ENCODE assay signal across 8 mouse cellular contexts in the genomic region with DNA sequence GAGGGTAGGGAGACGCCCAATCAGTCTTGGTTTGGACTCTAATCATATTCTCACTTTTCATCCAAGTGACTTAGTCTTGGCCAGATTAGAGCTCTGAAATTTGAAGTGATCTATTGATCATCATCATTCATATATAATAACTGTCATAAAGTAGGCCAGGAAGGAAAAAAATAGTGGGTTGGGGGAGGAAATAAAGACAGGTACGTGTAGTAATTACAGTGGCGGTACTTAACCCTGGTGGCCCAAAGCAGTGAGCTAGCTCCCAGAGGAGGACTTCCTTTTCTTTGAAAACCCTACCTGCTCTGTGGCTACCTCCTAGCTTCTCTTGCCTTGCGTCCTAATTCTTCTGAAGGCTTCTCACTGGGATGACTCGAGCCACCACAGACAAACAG. TPM values are rescaled to one million over a fixed set of nuclear protein-coding genes. Genes with fewer than 3 reads are reported as not detected.
DNase-seq lines count a peak whose midpoint lies in the region; ATAC-seq and TF ChIP-seq lines count a peak whose summit lies in the region.

No protein-coding gene starts in this region.

- H3K9ac ChIP-seq in liver, embryonic 11.5 days (ENCODE audit: low read depth, low read length), result peak overlapping the region; percentile 96

- intact Hi-C loops in gastrocnemius, adult 2 months (cut with DNase I), result loop anchor here (2.0 kb wide), 1 partner anchor 20 kb away; the partner anchor contains the start of gene Rpf1

- H3K4me2 ChIP-seq in liver, embryonic 11.5 days, result peak overlapping the region; percentile 89

- no peaks in the 10 kb centered on the region for H3K9me3 ChIP-seq in erythroblast, embryonic 14.5 days (ENCODE audit: control insufficient read depth, low read length)
- H3K9me3 ChIP-seq in liver, embryonic 11.5 days (ENCODE audit: control insufficient read depth, low read length), result no peaks in the 10 kb centered on the region

- no peak for TF ChIP-seq CTCF in gastrocnemius, adult 2 months (IDR thresholded peaks at IDR 0.05)

- WGBS in liver, embryonic 11.5 days, result 7% methylated on average over 5 of the region's 5 CpGs

- no peak for DNase-seq in gastrocnemius, adult 2 months
- DNase-seq in gastrocnemius, postnatal 10 days, result no peak
- peak; percentile 30 for DNase-seq in 3T3-L1 (ENCODE audit: low read depth, low spot score)
- DNase-seq in liver, embryonic 11.5 days (ENCODE audit: low spot score), result no peak
- DNase-seq in cerebellum, adult 11 months, result no peak
- no peak for DNase-seq in layer of hippocampus, adult 9-10 months (ENCODE audit: low spot score)
- no peak for DNase-seq in layer of hippocampus, postnatal 14 days (ENCODE audit: low spot score in 2 of 2)

- H3K4me3 ChIP-seq in gastrocnemius, adult 2 months, result peak overlapping the region; percentile 99
- peak overlapping the region; percentile 93 for H3K4me3 ChIP-seq in erythroblast, embryonic 14.5 days (replicated peaks)
- peak overlapping the region; percentile 94 for H3K4me3 ChIP-seq in liver, embryonic 11.5 days (ENCODE audit: low read depth, low read length)

- peaks cover 45% of the 10 kb centered on the region for H3K36me3 ChIP-seq in erythroblast, embryonic 14.5 days (ENCODE audit: control insufficient read depth)
- peaks cover 11% of the 10 kb centered on the region; the same call in 1 of the 2 replicates for H3K36me3 ChIP-seq in liver, embryonic 11.5 days (ENCODE audit: control insufficient read depth, insufficient read depth, low read length)

- H3K27ac ChIP-seq in gastrocnemius, adult 2 months, result peak overlapping the region; percentile 99
- H3K27ac ChIP-seq in liver, embryonic 11.5 days (ENCODE audit: low read depth, low read length), result peak overlapping the region; percentile 94

- H3K27me3 ChIP-seq in erythroblast, embryonic 14.5 days (ENCODE audit: control insufficient read depth), result no peaks in the 10 kb centered on the region
- no peaks in the 10 kb centered on the region for H3K27me3 ChIP-seq in liver, embryonic 11.5 days (replicated peaks; ENCODE audit: control insufficient read depth, insufficient read depth, low read length)

- H3K4me1 ChIP-seq in erythroblast, embryonic 14.5 days (ENCODE audit: control insufficient read depth), result peaks cover 37% of the 10 kb centered on the region
- H3K4me1 ChIP-seq in liver, embryonic 11.5 days (replicated peaks; ENCODE audit: control insufficient read depth, insufficient read depth, low read length), result peaks cover 17% of the 10 kb centered on the region

- ATAC-seq in liver, embryonic 11.5 days (replicated peaks; ENCODE audit: low FRiP score), result no peak

RNA-seq across cellular contexts. Expression of gene Gng5, which starts 1.2 kb away (rescaled TPM):
- 100 to 1,000 TPM; 409 to 580 TPM for total RNA-seq in gastrocnemius, adult 2 months (2021)
- 100 to 1,000 TPM; 278 TPM for total RNA-seq in gastrocnemius, postnatal 10 days (2021)
- polyA plus RNA-seq in erythroblast, embryonic 14.5 days (2012), result 20.4 and 22.7 TPM in 2 replicates
- polyA plus RNA-seq in liver, embryonic 11.5 days (2014; fragmentation: Nextera tagmentation; extraction: Ambion mirVana), result 936 and 987 TPM in 2 replicates
- 10 to 100 TPM; 49.4 to 60.7 TPM for total RNA-seq in layer of hippocampus, postnatal 14 days (2021)

RNA-seq across cellular contexts. Expression of gene Spata1, which starts 1.3 kb away (rescaled TPM):
- total RNA-seq in gastrocnemius, adult 2 months (2021), result 1 to 10 TPM; 4.4 to 5.4 TPM
- 1 to 10 TPM; 2.0 to 2.4 TPM for total RNA-seq in gastrocnemius, postnatal 10 days (2021)
- 0.03 TPM in 1 of 2 replicates, not detected in the other for polyA plus RNA-seq in erythroblast, embryonic 14.5 days (2012)
- polyA plus RNA-seq in liver, embryonic 11.5 days (2014; fragmentation: Nextera tagmentation; extraction: Ambion mirVana), result 3.6 and 4.6 TPM in 2 replicates
- total RNA-seq in layer of hippocampus, postnatal 14 days (2021), result 1 to 10 TPM; 2.1 to 3.0 TPM

RNA-seq across cellular contexts. Expression of gene Rpf1, which starts 20.4 kb away (rescaled TPM):
- 10 to 100 TPM; 12.3 to 12.8 TPM for total RNA-seq in gastrocnemius, adult 2 months (2021)
- 10 to 100 TPM; 15.2 to 17.8 TPM for total RNA-seq in gastrocnemius, postnatal 10 days (2021)
- 2.1 and 2.5 TPM in 2 replicates for polyA plus RNA-seq in erythroblast, embryonic 14.5 days (2012)
- 74.7 and 77.6 TPM in 2 replicates for polyA plus RNA-seq in liver, embryonic 11.5 days (2014; fragmentation: Nextera tagmentation; extraction: Ambion mirVana)
- total RNA-seq in layer of hippocampus, postnatal 14 days (2021), result 10 to 100 TPM; 14.3 to 15.0 TPM

RNA-seq across cellular contexts. Expression of gene Ctbs, which starts 51.2 kb away (rescaled TPM):
- total RNA-seq in gastrocnemius, adult 2 months (2021), result 1 to 10 TPM; 4.1 to 4.5 TPM
- 1 to 10 TPM; 6.5 to 7.4 TPM for total RNA-seq in gastrocnemius, postnatal 10 days (2021)
- 0.36 and 0.53 TPM in 2 replicates for polyA plus RNA-seq in erythroblast, embryonic 14.5 days (2012)
- 8.2 and 8.4 TPM in 2 replicates for polyA plus RNA-seq in liver, embryonic 11.5 days (2014; fragmentation: Nextera tagmentation; extraction: Ambion mirVana)
- total RNA-seq in layer of hippocampus, postnatal 14 days (2021), result 1 to 10 TPM; 6.6 to 7.4 TPM

Comparison
In these comparisons a context has a peak if more than half of its experiments do, and no peak if none do; other contexts are left out.
1. RNA of gene Gng5, which starts 1.2 kb away (total RNA-seq): 409 to 580 TPM in gastrocnemius, adult 2 months and 278 TPM in gastrocnemius, postnatal 10 days; 49.4 to 60.7 TPM in layer of hippocampus, postnatal 14 days; every median in the first group is over 4 times any median in the second.
2. Peak in every context shown above with its lines, with median percentiles within 50 percentile points of each other: H3K4me3 ChIP-seq.